Mouse (Mus musculus) CH12.LX (cell line): ENCODE data around the gene Fam198a. TPM values are rescaled to one million over a fixed set of nuclear protein-coding genes. Genes with fewer than 3 reads are reported as not detected.

ENCODE experiments used
- DNase-seq: peaks from one replicate; pipeline ENCODE4 v3.0.0-alpha.2; 2013; ENCODE audit errors: extremely low read depth
- H3K27ac ChIP-seq: 2 replicates; pipeline ENCODE4 v1.5.1; 2012; ENCODE audit warnings: low read depth, mild to moderate bottlenecking, control low read depth, moderate library complexity; ENCODE audit not compliant: insufficient read depth
- H3K27me3 ChIP-seq: replicated peaks from 2 replicates; pipeline ENCODE3; 2012; ENCODE audit warnings: inconsistent platforms
- H3K36me3 ChIP-seq, 2 experiments: replicated peaks in 1 of 2; 2 replicates each; pipeline versions ENCODE3 to v1.6.1; 2012; ENCODE audit warnings: inconsistent platforms in 1 of 2, low read length in 1 of 2, mild to moderate bottlenecking in 1 of 2, mixed read lengths in 1 of 2, moderate library complexity in 1 of 2; ENCODE audit not compliant: control insufficient read depth in 1 of 2, insufficient read depth in 1 of 2
- H3K4me1 ChIP-seq, 2 experiments: 2 replicates each; pipeline ENCODE4 v1.6.1; 2012; ENCODE audit warnings: inconsistent platforms in 1 of 2, moderate library complexity in 1 of 2; ENCODE audit not compliant: insufficient read depth in 2 of 2, control insufficient read depth in 1 of 2
- H3K4me2 ChIP-seq: 2 replicates; pipeline ENCODE4 v1.6.1; 2012; ENCODE audit warnings: low read depth, mild to moderate bottlenecking, control low read depth; ENCODE audit not compliant: poor library complexity, insufficient read depth, severe bottlenecking
- H3K4me3 ChIP-seq, 3 experiments: fragments of 150-350 bp in 1 of 3; sonication (generic) in 1 of 3; replicated peaks in 1 of 3; 2 replicates each; pipeline versions ENCODE3 to v1.5.1; 2011 to 2012; ENCODE audit warnings: low read depth in 2 of 3, low read length in 2 of 3, mild to moderate bottlenecking in 2 of 3, moderate library complexity in 2 of 3, control low read depth in 1 of 3, improper control_type of control experiment in 1 of 3, inconsistent platforms in 1 of 3, mixed read lengths in 1 of 3; ENCODE audit not compliant: poor library complexity in 1 of 3
- H3K79me2 ChIP-seq: replicated peaks from 2 replicates; pipeline ENCODE4 v1.6.1; 2012; ENCODE audit warnings: mild to moderate bottlenecking, moderate library complexity; ENCODE audit not compliant: control insufficient read depth, poor library complexity, insufficient read depth, severe bottlenecking; ENCODE audit errors: extremely low read depth
- H3K9ac ChIP-seq: 2 replicates; pipeline ENCODE4 v1.6.1; 2012; ENCODE audit warnings: low read depth, mild to moderate bottlenecking, control low read depth, moderate library complexity; ENCODE audit not compliant: insufficient read depth
- H3K9me3 ChIP-seq: replicated peaks from 2 replicates; pipeline ENCODE3; 2012; ENCODE audit warnings: low read length, inconsistent platforms, mixed read lengths
- BHLHE40 ChIP-seq: IDR thresholded peaks from 2 replicates; pipeline ENCODE4 v1.6.1; 2011; ENCODE audit warnings: mild to moderate bottlenecking, low read depth, low read length, improper control_type of control experiment
- CHD1 ChIP-seq: IDR thresholded peaks from 2 replicates; pipeline ENCODE4 v1.6.1; 2012; ENCODE audit warnings: low read depth, low read length, improper control_type of control experiment, inconsistent platforms
- CTCF ChIP-seq, 2 experiments: IDR thresholded peaks in 1 of 2; conservative IDR thresholded peaks in 1 of 2; 2 replicates each; pipeline ENCODE4 v1.5.1; 2011 to 2012; ENCODE audit warnings: low read depth in 2 of 2, low read length in 2 of 2, improper control_type of control experiment in 1 of 2, inconsistent platforms in 1 of 2, mild to moderate bottlenecking in 1 of 2, moderate library complexity in 1 of 2
- E2F4 ChIP-seq: IDR thresholded peaks from 2 replicates; pipeline ENCODE4 v1.6.1; 2011; ENCODE audit warnings: low read depth, low read length, improper control_type of control experiment; ENCODE audit not compliant: insufficient replicate concordance
- ELF1 ChIP-seq: IDR thresholded peaks from 2 replicates; pipeline ENCODE4 v1.6.1; 2014; ENCODE audit warnings: low read depth, mild to moderate bottlenecking, inconsistent platforms, low read length, improper control_type of control experiment
- EP300 ChIP-seq: IDR thresholded peaks from 2 replicates; pipeline ENCODE4 v1.6.1; 2011; ENCODE audit warnings: low read length, improper control_type of control experiment
- ETS1 ChIP-seq: conservative IDR thresholded peaks from 2 replicates; pipeline ENCODE4 v1.6.1; 2012; ENCODE audit warnings: low read depth, mild to moderate bottlenecking, inconsistent platforms, low read length, improper control_type of control experiment, moderate library complexity
- GABPA ChIP-seq: IDR thresholded peaks from 2 replicates; pipeline ENCODE4 v1.6.1; 2012; ENCODE audit warnings: low read depth, low read length, improper control_type of control experiment, inconsistent platforms; ENCODE audit not compliant: insufficient replicate concordance
- HCFC1 ChIP-seq: IDR thresholded peaks from 2 replicates; pipeline ENCODE4 v1.6.1; 2012; ENCODE audit warnings: low read depth, mild to moderate bottlenecking, inconsistent platforms, low read length, improper control_type of control experiment
- IRF4 ChIP-seq: IDR thresholded peaks from 2 replicates; pipeline ENCODE4 v1.6.1; 2014; ENCODE audit warnings: low read depth, mild to moderate bottlenecking, inconsistent platforms, low read length, improper control_type of control experiment
- JUN ChIP-seq: IDR thresholded peaks from 2 replicates; pipeline ENCODE4 v1.6.1; 2011; ENCODE audit warnings: low read depth, mild to moderate bottlenecking, low read length, improper control_type of control experiment, moderate library complexity; ENCODE audit not compliant: insufficient read depth
- JUND ChIP-seq: conservative IDR thresholded peaks from 2 replicates; pipeline ENCODE4 v1.6.1; 2011; ENCODE audit warnings: low read depth, low read length, improper control_type of control experiment
- KAT2A ChIP-seq: IDR thresholded peaks from 2 replicates; pipeline ENCODE4 v1.6.1; 2012; ENCODE audit warnings: low read length, improper control_type of control experiment, inconsistent platforms; ENCODE audit not compliant: insufficient replicate concordance
- MAFK ChIP-seq: IDR thresholded peaks from 2 replicates; pipeline ENCODE4 v1.6.1; 2011; ENCODE audit warnings: low read length, improper control_type of control experiment; ENCODE audit not compliant: insufficient replicate concordance
- MAX ChIP-seq: IDR thresholded peaks from 2 replicates; pipeline ENCODE4 v1.6.1; 2011; ENCODE audit warnings: low read length, improper control_type of control experiment
- MAZ ChIP-seq: IDR thresholded peaks from 2 replicates; pipeline ENCODE4 v1.6.1; 2012; ENCODE audit warnings: low read depth, mild to moderate bottlenecking, inconsistent platforms, low read length, improper control_type of control experiment, moderate library complexity
- MEF2A ChIP-seq: IDR thresholded peaks from 2 replicates; pipeline ENCODE4 v1.6.1; 2014; ENCODE audit warnings: low read depth, mild to moderate bottlenecking, inconsistent platforms, low read length, improper control_type of control experiment, borderline replicate concordance
- MXI1 ChIP-seq: IDR thresholded peaks from 2 replicates; pipeline ENCODE4 v1.6.1; 2011; ENCODE audit warnings: mild to moderate bottlenecking, low read depth, low read length, improper control_type of control experiment
- MYC ChIP-seq: IDR thresholded peaks from 2 replicates; pipeline ENCODE4 v1.6.1; 2011; ENCODE audit warnings: low read depth, mild to moderate bottlenecking, improper control_type of control experiment, low read length
- NELFE ChIP-seq: IDR thresholded peaks from 2 replicates; pipeline ENCODE4 v1.6.1; 2011; ENCODE audit warnings: low read depth, low read length, improper control_type of control experiment
- PAX5 ChIP-seq: IDR thresholded peaks from 2 replicates; pipeline ENCODE4 v1.6.1; 2012; ENCODE audit warnings: low read length, inconsistent platforms, mixed read lengths
- POLR2A ChIP-seq: IDR thresholded peaks from 2 replicates; pipeline ENCODE4 v1.6.1; 2011; ENCODE audit warnings: low read depth, mild to moderate bottlenecking, improper control_type of control experiment, low read length
- POLR2AphosphoS2 ChIP-seq: IDR thresholded peaks from 2 replicates; pipeline ENCODE4 v1.6.1; 2011; ENCODE audit warnings: low read depth, low read length, improper control_type of control experiment
- RCOR1 ChIP-seq: conservative IDR thresholded peaks from 2 replicates; pipeline ENCODE4 v1.6.1; 2012; ENCODE audit warnings: low read depth, mild to moderate bottlenecking, inconsistent platforms, low read length, improper control_type of control experiment
- SIN3A ChIP-seq: IDR thresholded peaks from 2 replicates; pipeline ENCODE4 v1.6.1; 2012; ENCODE audit warnings: low read length, improper control_type of control experiment, inconsistent platforms
- SMC3 ChIP-seq: IDR thresholded peaks from 2 replicates; pipeline ENCODE4 v1.6.1; 2011; ENCODE audit warnings: low read depth, low read length, improper control_type of control experiment
- TCF12 ChIP-seq: IDR thresholded peaks from 2 replicates; pipeline ENCODE4 v1.6.1; 2014; ENCODE audit warnings: low read depth, mild to moderate bottlenecking, inconsistent platforms, low read length, improper control_type of control experiment
- USF2 ChIP-seq: conservative IDR thresholded peaks from 2 replicates; pipeline ENCODE4 v1.6.1; 2011; ENCODE audit warnings: low read depth, low read length, improper control_type of control experiment
- ZKSCAN1 ChIP-seq: IDR thresholded peaks from 2 replicates; pipeline ENCODE4 v1.6.1; 2012; ENCODE audit warnings: low read depth, inconsistent platforms, low read length, improper control_type of control experiment, borderline replicate concordance
- ZMIZ1 ChIP-seq: IDR thresholded peaks from 2 replicates; pipeline ENCODE4 v1.6.1; 2012; ENCODE audit warnings: low read depth, mild to moderate bottlenecking, inconsistent platforms, low read length, improper control_type of control experiment
- dilution Hi-C: fragments of 300-500 bp; cut with MboI; formaldehyde crosslinking; loops from 2 replicates; pipeline ENCODE4 v1.14.3; 2020; ENCODE audit warnings: low sequenced_read_pairs; ENCODE audit not compliant: extremely low pct_unique_long_range_greater_than_20kb, extremely low pct_ligation_motif_present
- in situ Hi-C: fragments of 300-500 bp; cut with MboI; formaldehyde crosslinking; loops from 3 replicates; pipeline ENCODE4 v1.14.3; 2019; ENCODE audit warnings: low sequenced_read_pairs, low pct_ligation_motif_present, low pct_unique_long_range_greater_than_20kb, mixed read lengths
- polyA plus RNA-seq: library from polyadenylated mRNA; unstranded; fragments of >175 nt; gene quantifications from 2 replicates; pipeline ENCODE4 v1.2.1, GENCODE M21; 2012; ENCODE audit warnings: low read depth; ENCODE audit not compliant: insufficient read length
- total RNA-seq, 2 experiments: library from RNA; depleted of rRNA; stranded (reverse); fragments of 300-350 nt in 1 of 2; fragments of >200 nt in 1 of 2; gene quantifications; 2 replicates each; pipeline ENCODE4 v1.2.3; 2012 to 2014

Gene Fam198a
- total and polyA plus RNA-seq, 3 experiments, result 0.40 to 0.93 (median 0.59) TPM

DNA sequence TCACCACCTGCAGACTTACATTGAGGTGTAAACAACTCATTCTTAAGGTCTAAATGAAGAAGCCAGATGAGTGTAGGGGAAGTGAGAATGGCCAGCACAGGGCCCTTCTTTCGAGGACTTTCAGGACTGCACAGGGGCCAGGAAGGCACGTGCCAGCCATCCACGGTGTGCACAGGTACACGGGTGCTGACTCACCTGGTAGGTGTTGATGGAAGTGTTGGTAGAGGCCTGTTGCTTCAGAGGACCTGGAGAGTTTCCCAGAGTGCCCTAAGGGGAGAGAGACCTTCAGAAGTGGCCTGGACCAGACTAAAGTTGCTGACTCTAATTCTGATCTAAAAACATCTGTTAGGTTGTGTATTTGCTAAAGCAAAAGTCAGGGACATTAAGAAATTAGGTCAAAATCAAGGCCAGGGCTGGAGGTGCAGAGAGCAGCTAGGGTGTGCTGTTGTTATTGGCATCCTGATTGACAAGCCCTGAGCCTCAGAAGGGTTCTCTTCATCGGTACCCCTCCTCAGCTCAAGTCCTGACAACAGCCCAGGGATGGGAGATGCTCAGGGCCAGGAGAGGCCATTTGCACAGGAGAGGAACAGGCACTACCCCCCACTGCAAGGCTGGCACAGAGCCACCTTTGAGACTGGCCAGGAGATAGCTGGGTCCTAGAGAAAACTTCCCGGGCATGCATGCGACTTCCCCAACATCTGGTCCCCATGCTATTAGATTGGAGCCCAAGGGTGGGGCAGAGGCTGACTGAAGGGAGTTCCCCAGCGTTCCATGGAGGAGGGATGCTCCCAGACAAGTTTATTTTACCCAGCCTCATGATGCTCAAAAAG, 47.1 kb upstream of the Fam198a start:
- Histone ChIP-seq H3K79me2 (no peaks in the 10 kb centered on the region), H3K9me3 (no peaks in the 10 kb centered on the region), H3K4me1 (peaks cover 62 to 98% of the 10 kb centered on the region in 2 experiments), H3K9ac (no peak overlapping the region), H3K36me3 (peaks cover 0 to 19% of the 10 kb centered on the region in 2 experiments), H3K4me2 (peak overlapping the region; percentile 21; the same call in 1 of the 2 replicates), H3K27ac (peak overlapping the region; percentile 77), H3K4me3 (no peak overlapping the region), H3K27me3 (no peaks in the 10 kb centered on the region)
- TF ChIP-seq ZKSCAN1, result no peak
- TF ChIP-seq JUN, result no peak
- TF ChIP-seq E2F4, result no peak
- peak; percentile 48; the same call in 1 of the 2 replicates for TF ChIP-seq RCOR1
- no peak for TF ChIP-seq POLR2AphosphoS2
- TF ChIP-seq MXI1, result 0 out of 2 replicates have a peak, but pooled peaks have one; percentile 31
- TF ChIP-seq MYC, result 0 out of 2 replicates have a peak, but pooled peaks have one; percentile 44
- TF ChIP-seq MEF2A, result peak; percentile 49; the same call in 1 of the 2 replicates
- TF ChIP-seq MAFK, result 0 out of 2 replicates have a peak, but pooled peaks have one; percentile 26
- TF ChIP-seq ELF1, result no peak
- peak; percentile 99 for TF ChIP-seq BHLHE40
- no peak for TF ChIP-seq PAX5
- peak; percentile 89 for TF ChIP-seq IRF4
- TF ChIP-seq ZMIZ1, result no peak
- peak; percentile 88 for TF ChIP-seq TCF12
- TF ChIP-seq ETS1, result peak; percentile 80
- TF ChIP-seq SMC3, result no peak
- TF ChIP-seq MAX, result peak; percentile 87
- no peak for TF ChIP-seq SIN3A
- no peak for TF ChIP-seq NELFE
- TF ChIP-seq CTCF (conservative IDR thresholded peaks at IDR 0.05 in 1 of 2, IDR thresholded peaks at IDR 0.05 in 1 of 2; ENCODE audit: low read depth in 2 of 2, low read length in 2 of 2), result no peak
- no peak for TF ChIP-seq GABPA
- no peak for TF ChIP-seq HCFC1
- TF ChIP-seq POLR2A, result no peak
- 0 out of 2 replicates have a peak, but pooled peaks have one; percentile 16 for TF ChIP-seq JUND
- no peak for TF ChIP-seq USF2
- TF ChIP-seq MAZ, result 0 out of 2 replicates have a peak, but pooled peaks have one; percentile 18
- TF ChIP-seq KAT2A, result no peak
- TF ChIP-seq EP300, result peak; percentile 70
- no peak for TF ChIP-seq CHD1
- dilution Hi-C loops, result no loop called here
- in situ Hi-C loops, result loop anchor here (5.0 kb wide), 1 partner anchor 34 kb away; no protein-coding TSS in a partner anchor
- DNase-seq, result no peak
